Comparison of ENCODE assay signal across 23 mouse cellular contexts in the genomic region with DNA sequence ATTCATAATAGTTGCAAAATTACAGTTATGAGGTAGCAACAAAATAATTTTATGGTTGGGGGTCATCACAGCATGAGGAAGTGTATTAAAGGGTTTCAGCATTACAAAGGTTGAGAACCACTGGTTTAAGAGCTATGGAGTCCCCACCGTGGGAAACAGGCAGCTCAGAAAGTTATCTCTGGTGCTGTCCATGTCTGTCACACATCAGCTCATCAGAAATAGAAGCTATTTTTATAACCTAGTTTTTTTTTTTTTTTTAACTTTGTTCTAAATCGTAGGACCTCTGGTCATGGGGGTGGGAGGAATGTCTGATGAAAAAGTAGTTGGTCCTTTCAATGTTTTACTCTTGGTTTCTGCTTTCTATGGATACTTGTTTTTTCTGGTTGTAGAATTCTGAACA. TPM values are rescaled to one million over a fixed set of nuclear protein-coding genes. Genes with fewer than 3 reads are reported as not detected.
DNase-seq lines count a peak whose midpoint lies in the region; ATAC-seq and TF ChIP-seq lines count a peak whose summit lies in the region.
"Had no signal": no experiment of that assay in that cellular context is flagged by ENCODE, and none has a peak within 500 bp of the region (broad histone marks: within the 10 kb centered on the region; RNA-seq: fewer than 3 reads in every experiment).

No protein-coding gene starts in this region.

- 28% methylated on average over 2 of the region's 2 CpGs for WGBS in lung, embryonic 14.5 days
- 43% methylated on average over 2 of the region's 2 CpGs for WGBS in lung, embryonic 16.5 days
- 77% methylated on average over 2 of the region's 2 CpGs for WGBS in forebrain, embryonic 16.5 days

- DNase-seq in lung, embryonic 14.5 days: peak; percentile 58
- no peak for DNase-seq in lung, postnatal 14 days
- DNase-seq in lung, postnatal 4 days: no peak
- DNase-seq in lung, postnatal 10 days: peak; percentile 40
- no peak for DNase-seq in lung, adult 18-20 months
- DNase-seq: adrenal gland, adult 2 months; adrenal gland, postnatal 10 days; adrenal gland, postnatal 25 days; cerebellum, adult 11 months; cerebellum, adult 18-20 months; cerebellum, adult 8-10 months; cerebellum, adult 9-11 months; cerebellum, postnatal 14 days; cerebellum, postnatal 36 days; embryo, embryonic 11 days had no signal

- H3K9ac ChIP-seq in lung, embryonic 14.5 days: no peak overlapping the region
- no peak overlapping the region for H3K9ac ChIP-seq in lung, embryonic 16.5 days (ENCODE audit: low read length)
- no peak overlapping the region for H3K9ac ChIP-seq in forebrain, embryonic 16.5 days (replicated peaks; ENCODE audit: low read depth, low read length)
- H3K9ac ChIP-seq: embryonic facial prominence, embryonic 13.5 days; embryonic facial prominence, embryonic 15.5 days; forebrain, embryonic 12.5 days had no signal

- H3K36me3 ChIP-seq in lung, embryonic 14.5 days (ENCODE audit: insufficient read depth): 0 out of 2 replicates have a peak, but pooled peaks cover 5% of the 10 kb centered on the region
- H3K36me3 ChIP-seq in lung, embryonic 16.5 days (ENCODE audit: control insufficient read depth, insufficient read depth, low read length): peaks cover 2% of the 10 kb centered on the region; the same call in 1 of the 2 replicates
- peaks cover 6% of the 10 kb centered on the region; the same call in 1 of the 2 replicates for H3K36me3 ChIP-seq in forebrain, embryonic 16.5 days (ENCODE audit: control insufficient read depth, insufficient read depth)

- peak; percentile 52; the same call in 1 of the 2 replicates for ATAC-seq in lung, embryonic 14.5 days (ENCODE audit: insufficient read depth)
- ATAC-seq in lung, embryonic 16.5 days (ENCODE audit: low read depth): peak; percentile 66; the same call in 1 of the 2 replicates
- ATAC-seq in forebrain, embryonic 16.5 days: no peak
- ATAC-seq: forebrain, embryonic 14.5 days had no signal

- no peak overlapping the region for H3K4me2 ChIP-seq in lung, embryonic 14.5 days
- H3K4me2 ChIP-seq in lung, embryonic 16.5 days (ENCODE audit: low read depth, low read length): no peak overlapping the region
- H3K4me2 ChIP-seq in forebrain, embryonic 16.5 days (ENCODE audit: low read length): no peak overlapping the region
- H3K4me2 ChIP-seq: embryonic facial prominence, embryonic 13.5 days; embryonic facial prominence, embryonic 15.5 days; forebrain, embryonic 12.5 days had no signal

- TF ChIP-seq CTCF in lung, embryonic 14.5 days (IDR thresholded peaks at IDR 0.05; ENCODE audit: low read depth): no peak

- no peak overlapping the region for H3K4me3 ChIP-seq in lung, embryonic 14.5 days (ENCODE audit: low read depth, low read length)
- H3K4me3 ChIP-seq in lung, embryonic 16.5 days (ENCODE audit: low read length): no peak overlapping the region
- no peak overlapping the region for H3K4me3 ChIP-seq in forebrain, embryonic 16.5 days (replicated peaks; ENCODE audit: low read length)
- H3K4me3 ChIP-seq: embryonic facial prominence, embryonic 13.5 days; embryonic facial prominence, embryonic 15.5 days; erythroblast, embryonic 14.5 days; forebrain, embryonic 10.5 days; forebrain, embryonic 12.5 days had no signal

- no peaks in the 10 kb centered on the region for H3K4me1 ChIP-seq in lung, embryonic 14.5 days (ENCODE audit: insufficient read depth)
- H3K4me1 ChIP-seq in lung, embryonic 16.5 days (replicated peaks; ENCODE audit: control insufficient read depth, insufficient read depth, low read length): no peaks in the 10 kb centered on the region
- no peaks in the 10 kb centered on the region for H3K4me1 ChIP-seq in forebrain, embryonic 16.5 days (replicated peaks; ENCODE audit: control insufficient read depth, insufficient read depth, low read length)
- H3K4me1 ChIP-seq: embryonic facial prominence, embryonic 15.5 days; forebrain, embryonic 12.5 days had no signal

- H3K9me3 ChIP-seq in lung, embryonic 14.5 days (ENCODE audit: low read depth, low read length): no peaks in the 10 kb centered on the region
- H3K9me3 ChIP-seq in lung, embryonic 16.5 days (ENCODE audit: control insufficient read depth, low read length): no peaks in the 10 kb centered on the region
- no peaks in the 10 kb centered on the region for H3K9me3 ChIP-seq in forebrain, embryonic 16.5 days (ENCODE audit: control insufficient read depth, low read length)
- H3K9me3 ChIP-seq: embryonic facial prominence, embryonic 13.5 days; embryonic facial prominence, embryonic 15.5 days; forebrain, embryonic 10.5 days; forebrain, embryonic 12.5 days had no signal

- no peak overlapping the region; the same call in 1 of the 2 replicates for H3K27ac ChIP-seq in lung, embryonic 14.5 days (ENCODE audit: low read depth)
- H3K27ac ChIP-seq in lung, embryonic 16.5 days (ENCODE audit: low read length): no peak overlapping the region
- H3K27ac ChIP-seq in forebrain, embryonic 16.5 days (ENCODE audit: low read length): no peak overlapping the region
- H3K27ac ChIP-seq: embryonic facial prominence, embryonic 13.5 days; embryonic facial prominence, embryonic 15.5 days; forebrain, embryonic 10.5 days; forebrain, embryonic 12.5 days had no signal

- H3K27me3 ChIP-seq in lung, embryonic 14.5 days (ENCODE audit: insufficient read depth, low read length): no peaks in the 10 kb centered on the region
- H3K27me3 ChIP-seq in lung, embryonic 16.5 days (ENCODE audit: control insufficient read depth, insufficient read depth, low read depth, low read length): no peaks in the 10 kb centered on the region
- no peaks in the 10 kb centered on the region for H3K27me3 ChIP-seq in forebrain, embryonic 16.5 days (replicated peaks; ENCODE audit: control insufficient read depth, insufficient read depth, low read length)
- H3K27me3 ChIP-seq: embryonic facial prominence, embryonic 13.5 days; embryonic facial prominence, embryonic 15.5 days; forebrain, embryonic 12.5 days had no signal

RNA-seq across cellular contexts. Expression of gene Cenpo, which starts 9.7 kb away (rescaled TPM):
- polyA plus RNA-seq in lung, embryonic 14.5 days (2014; fragmentation: Nextera tagmentation; extraction: Ambion mirVana): 17.8 and 19.5 TPM in 2 replicates
- 18.4 and 18.5 TPM in 2 replicates for polyA plus RNA-seq in lung, embryonic 16.5 days (2015; fragmentation: Nextera tagmentation; extraction: Ambion mirVana)
- 9.1 and 11.3 TPM in 2 replicates for polyA plus RNA-seq in forebrain, embryonic 16.5 days (2015; fragmentation: Nextera tagmentation; extraction: Ambion mirVana)

RNA-seq across cellular contexts. Expression of gene Ptrhd1, which starts 10.0 kb away (rescaled TPM):
- 6.6 and 7.6 TPM in 2 replicates for polyA plus RNA-seq in lung, embryonic 14.5 days (2014; fragmentation: Nextera tagmentation; extraction: Ambion mirVana)
- polyA plus RNA-seq in lung, embryonic 16.5 days (2015; fragmentation: Nextera tagmentation; extraction: Ambion mirVana): 5.8 and 6.0 TPM in 2 replicates
- 4.8 and 4.9 TPM in 2 replicates for polyA plus RNA-seq in forebrain, embryonic 16.5 days (2015; fragmentation: Nextera tagmentation; extraction: Ambion mirVana)

Comparison
In these comparisons a context has a peak if more than half of its experiments do, and no peak if none do; other contexts are left out.
1. DNase-seq: peak in lung, embryonic 14.5 days (single experiment) and lung, postnatal 10 days (single experiment); none in lung, postnatal 14 days (single experiment), lung, postnatal 4 days (0 of 2) and lung, adult 18-20 months (0 of 2).